Mouse (Mus musculus) hindbrain, embryonic 15.5 days (tissue): ENCODE measurements around the gene Jade2. TPM values are rescaled to one million over a fixed set of nuclear protein-coding genes. Genes with fewer than 3 reads are reported as not detected.
"Not testable (repeated sequence)": the region's sequence is repeated elsewhere in the genome, so short reads cannot be mapped to it uniquely, and the experiment has no call there.

Source experiments
- ATAC-seq: fragments of 200-750 bp; cut with Nextera tagmentation; 2 replicates; pipeline ENCODE4 v1.8.0; 2017; ENCODE audit warnings: low read depth, moderate number of reproducible peaks, moderate TSS enrichment; ENCODE audit not compliant: low FRiP score
- H3K27ac ChIP-seq: fragments of 300-500 bp; sonication (generic); replicated peaks from 2 replicates; pipeline ENCODE4 v1.5.1; 2015; ENCODE audit warnings: mild to moderate bottlenecking, inconsistent platforms
- H3K27me3 ChIP-seq: fragments of 300-500 bp; sonication (generic); 2 replicates; pipeline ENCODE4 v1.6.1; 2015; ENCODE audit warnings: control low read depth, inconsistent platforms
- H3K36me3 ChIP-seq: fragments of 300-500 bp; sonication (generic); 2 replicates; pipeline ENCODE4 v1.6.1; 2015; ENCODE audit warnings: control low read depth, inconsistent platforms
- H3K4me1 ChIP-seq: fragments of 300-500 bp; sonication (generic); replicated peaks from 2 replicates; pipeline ENCODE4 v1.6.1; 2015; ENCODE audit warnings: control low read depth, inconsistent platforms
- H3K4me2 ChIP-seq: fragments of 300-500 bp; sonication (generic); 2 replicates; pipeline ENCODE4 v1.6.1; 2015; ENCODE audit warnings: moderate library complexity, mild to moderate bottlenecking, inconsistent platforms
- H3K4me3 ChIP-seq: fragments of 300-500 bp; sonication (generic); 2 replicates; pipeline ENCODE4 v1.5.1; 2015; ENCODE audit warnings: mild to moderate bottlenecking, inconsistent platforms
- H3K9ac ChIP-seq: fragments of 300-500 bp; sonication (generic); 2 replicates; pipeline ENCODE4 v1.6.1; 2015; ENCODE audit warnings: inconsistent platforms
- H3K9me3 ChIP-seq: fragments of 300-500 bp; sonication (generic); 2 replicates; pipeline ENCODE4 v1.6.1; 2016; ENCODE audit warnings: control low read depth, inconsistent platforms
- WGBS: fragments of 180-500 bp; shearing (Covaris S2); methylation state at CpG from one replicate; pipeline ENCODE4 v1.1.7; 2015; 5-methylcytosine and 5-hydroxymethylcytosine counted together
- polyA plus RNA-seq: library from polyadenylated mRNA; unstranded; fragments of >200 nt; fragmentation: Nextera tagmentation; extraction: Ambion mirVana; gene quantifications from 2 replicates; pipeline ENCODE4 v1.2.1, GENCODE M21; 2015

The Jade2 gene
- polyA plus RNA-seq, 1 experiment from 2014 or later: 0.71 TPM

- no peak overlapping the region for H3K9ac ChIP-seq
- H3K27ac ChIP-seq: no peak overlapping the region
Measured at GRCm38 (mm10) chr11:51807108-51807879, 50.2 kb downstream of the Jade2 start.

GRCm38 (mm10) chr11:51805221-51805981 is 52.1 kb downstream of the Jade2 start:
- 21% methylated on average over 17 of the region's 17 CpGs for WGBS
- ATAC-seq: peak; percentile 87
- peaks cover 5% of the 10 kb centered on the region for H3K4me1 ChIP-seq
- H3K4me2 ChIP-seq: peak overlapping the region; percentile 83
- H3K27ac ChIP-seq: peak overlapping the region; percentile 81
- peak overlapping the region; percentile 51 for H3K4me3 ChIP-seq
- no peaks in the 10 kb centered on the region for H3K9me3 ChIP-seq
- peak overlapping the region; percentile 62 for H3K9ac ChIP-seq
- H3K36me3 ChIP-seq: no peaks in the 10 kb centered on the region
- H3K27me3 ChIP-seq: no peaks in the 10 kb centered on the region

More at GRCm38 (mm10) chr11:51807108-51807879, 50.2 kb downstream of the Jade2 start:
- ATAC-seq: no peak
- Histone ChIP-seq H3K36me3 (no peaks in the 10 kb centered on the region), H3K4me2 (no peak overlapping the region), H3K4me1 (peaks cover 5% of the 10 kb centered on the region), H3K27me3 (no peaks in the 10 kb centered on the region), H3K9me3 (no peaks in the 10 kb centered on the region), H3K4me3 (no peak overlapping the region)
- WGBS: 59% methylated on average over 13 of the region's 13 CpGs

GRCm38 (mm10) chr11:51800634-51801325 is 56.7 kb downstream of the Jade2 start:
- Histone ChIP-seq H3K4me3 (no peak overlapping the region), H3K27ac (no peak overlapping the region), H3K36me3 (no peaks in the 10 kb centered on the region), H3K4me1 (peaks cover 4% of the 10 kb centered on the region), H3K9ac (no peak overlapping the region), H3K9me3 (no peaks in the 10 kb centered on the region), H3K4me2 (no peak overlapping the region), H3K27me3 (no peaks in the 10 kb centered on the region)
- 51% methylated on average over 8 of the region's 8 CpGs for WGBS
- ATAC-seq: no peak

GRCm38 (mm10) chr11:51796272-51796671 is 61.2 kb downstream of the Jade2 start:
- peaks cover 15% of the 10 kb centered on the region; the same call in 1 of the 2 replicates for H3K36me3 ChIP-seq
- no peak overlapping the region for H3K4me3 ChIP-seq
- no peak overlapping the region for H3K9ac ChIP-seq
- H3K27ac ChIP-seq: no peak overlapping the region
- 84% methylated on average over 4 of the region's 4 CpGs for whole genome bisulfite sequencing
- no peaks in the 10 kb centered on the region for H3K4me1 ChIP-seq
- no peaks in the 10 kb centered on the region for H3K27me3 ChIP-seq
- H3K4me2 ChIP-seq: no peak overlapping the region
- no peak for ATAC-seq
- no peaks in the 10 kb centered on the region for H3K9me3 ChIP-seq

GRCm38 (mm10) chr11:51790662-51791061 is 66.8 kb downstream of the Jade2 start:
- H3K36me3 ChIP-seq: peaks cover 50% of the 10 kb centered on the region
- no peaks in the 10 kb centered on the region for H3K9me3 ChIP-seq
- no peak overlapping the region for H3K4me2 ChIP-seq
- 95% methylated on average over 7 of the region's 7 CpGs for WGBS
- no peak overlapping the region for H3K9ac ChIP-seq
- no peak for ATAC-seq
- H3K4me3 ChIP-seq: no peak overlapping the region
- H3K27me3 ChIP-seq: no peaks in the 10 kb centered on the region
- H3K4me1 ChIP-seq: no peaks in the 10 kb centered on the region
- no peak overlapping the region for H3K27ac ChIP-seq

- H3K9me3 ChIP-seq, H3K27me3 ChIP-seq, H3K4me2 ChIP-seq, H3K9ac ChIP-seq, H3K27ac ChIP-seq, H3K4me3 ChIP-seq, H3K4me1 ChIP-seq, ATAC-seq: not testable (repeated sequence)
- 76% methylated on average over 4 of the region's 4 CpGs for WGBS
- H3K36me3 ChIP-seq: peaks cover 53% of the 10 kb centered on the region
Measured at GRCm38 (mm10) chr11:51789735-51790134, 67.7 kb downstream of the Jade2 start.

GRCm38 (mm10) chr11:51785926-51786325 is 71.5 kb downstream of the Jade2 start:
- no peak overlapping the region for H3K27ac ChIP-seq
- H3K9ac ChIP-seq: no peak overlapping the region
- ATAC-seq: no peak
- no peaks in the 10 kb centered on the region for H3K27me3 ChIP-seq
- H3K4me3 ChIP-seq: no peak overlapping the region
- H3K4me1 ChIP-seq: no peaks in the 10 kb centered on the region
- no peak overlapping the region for H3K4me2 ChIP-seq
- no peaks in the 10 kb centered on the region for H3K9me3 ChIP-seq
- 89% methylated on average over 6 of the region's 6 CpGs for WGBS
- peaks cover 67% of the 10 kb centered on the region for H3K36me3 ChIP-seq

GRCm38 (mm10) chr11:51782721-51783120 is 74.7 kb downstream of the Jade2 start:
- WGBS: 93% methylated on average over 6 of the region's 6 CpGs
- Histone ChIP-seq H3K9ac (no peak overlapping the region), H3K27me3 (no peaks in the 10 kb centered on the region), H3K36me3 (peaks cover 57% of the 10 kb centered on the region), H3K4me1 (no peaks in the 10 kb centered on the region), H3K4me2 (no peak overlapping the region), H3K27ac (no peak overlapping the region), H3K9me3 (no peaks in the 10 kb centered on the region), H3K4me3 (no peak overlapping the region)
- no peak for ATAC-seq

GRCm38 (mm10) chr11:51780773-51781267 is 76.6 kb downstream of the Jade2 start:
- 90% methylated on average over 9 of the region's 9 CpGs for WGBS
- Histone ChIP-seq H3K9ac (no peak overlapping the region), H3K9me3 (no peaks in the 10 kb centered on the region), H3K4me2 (no peak overlapping the region), H3K27me3 (no peaks in the 10 kb centered on the region), H3K4me3 (no peak overlapping the region), H3K36me3 (peaks cover 52% of the 10 kb centered on the region), H3K4me1 (no peaks in the 10 kb centered on the region), H3K27ac (no peak overlapping the region)
- ATAC-seq: no peak

- Histone ChIP-seq H3K4me2 (no peak overlapping the region), H3K9me3 (no peaks in the 10 kb centered on the region), H3K4me1 (no peaks in the 10 kb centered on the region), H3K36me3 (peaks cover 30% of the 10 kb centered on the region), H3K9ac (no peak overlapping the region), H3K27me3 (no peaks in the 10 kb centered on the region), H3K27ac (no peak overlapping the region), H3K4me3 (no peak overlapping the region)
- WGBS: 95% methylated on average over 5 of the region's 5 CpGs
- ATAC-seq: no peak
Measured at GRCm38 (mm10) chr11:51777478-51777877, 80.0 kb downstream of the Jade2 start.

GRCm38 (mm10) chr11:51775507-51775906 is 81.9 kb downstream of the Jade2 start:
- Histone ChIP-seq H3K27ac (no peak overlapping the region), H3K36me3 (peaks cover 10% of the 10 kb centered on the region), H3K9ac (no peak overlapping the region), H3K4me3 (no peak overlapping the region), H3K4me1 (no peaks in the 10 kb centered on the region), H3K27me3 (no peaks in the 10 kb centered on the region), H3K9me3 (no peaks in the 10 kb centered on the region), H3K4me2 (no peak overlapping the region)
- WGBS: 84% methylated on average over 3 of the region's 3 CpGs
- ATAC-seq: no peak

GRCm38 (mm10) chr11:51768296-51768695 is 89.2 kb downstream of the Jade2 start:
- no peaks in the 10 kb centered on the region for H3K9me3 ChIP-seq
- WGBS: 76% methylated on average over 5 of the region's 5 CpGs
- no peak for ATAC-seq
- no peaks in the 10 kb centered on the region for H3K36me3 ChIP-seq
- H3K27ac ChIP-seq: no peak overlapping the region
- no peaks in the 10 kb centered on the region for H3K27me3 ChIP-seq
- peaks cover 21% of the 10 kb centered on the region for H3K4me1 ChIP-seq
- no peak overlapping the region for H3K4me2 ChIP-seq
- no peak overlapping the region for H3K9ac ChIP-seq
- H3K4me3 ChIP-seq: no peak overlapping the region
